Mouse (Mus musculus): ENCODE results near the gene Cables2.

- TF ChIP-seq CTCF (IDR thresholded peaks at IDR 0.05) = no peak
- TF ChIP-seq POLR2A (IDR thresholded peaks at IDR 0.05; ENCODE audit: insufficient read depth, low read depth, low read length) = no peak
- TF ChIP-seq EP300 (IDR thresholded peaks at IDR 0.05; ENCODE audit: insufficient read depth, low read depth, low read length) = no peak
Observed at GRCm38 (mm10) chr2:180235788-180236187, 37.5 kb downstream of the Cables2 start.
